Mouse (Mus musculus) heart, embryonic 11.5 days (tissue): ENCODE data around the gene Nphp3. TPM values are rescaled to one million over a fixed set of nuclear protein-coding genes. Genes with fewer than 3 reads are reported as not detected.

Experiments
- ATAC-seq: fragments of 200-750 bp; cut with Nextera tagmentation; replicated peaks from 2 replicates; pipeline ENCODE4 v1.8.0; 2017; ENCODE audit warnings: moderate library complexity; ENCODE audit not compliant: insufficient number of reproducible peaks, low FRiP score, low TSS enrichment
- H3K27ac ChIP-seq: fragments of 300-500 bp; sonication (generic); 2 replicates; pipeline ENCODE4 v1.5.1; 2014; ENCODE audit warnings: mild to moderate bottlenecking, low read depth, low read length
- H3K27me3 ChIP-seq: fragments of 300-500 bp; sonication (generic); 2 replicates; pipeline ENCODE4 v1.6.1; 2014; ENCODE audit warnings: mild to moderate bottlenecking, low read length, mixed read lengths; ENCODE audit not compliant: control insufficient read depth, insufficient read depth
- H3K36me3 ChIP-seq: fragments of 300-500 bp; sonication (generic); 2 replicates; pipeline ENCODE4 v1.6.1; 2014; ENCODE audit warnings: mild to moderate bottlenecking, low read length, moderate library complexity, mixed read lengths; ENCODE audit not compliant: control insufficient read depth, insufficient read depth
- H3K4me1 ChIP-seq: fragments of 300-500 bp; sonication (generic); 2 replicates; pipeline ENCODE4 v1.6.1; 2014; ENCODE audit warnings: low read length; ENCODE audit not compliant: control insufficient read depth, insufficient read depth
- H3K4me2 ChIP-seq: fragments of 300-500 bp; sonication (generic); 2 replicates; pipeline ENCODE4 v1.6.1; 2014; ENCODE audit warnings: mild to moderate bottlenecking, moderate library complexity
- H3K4me3 ChIP-seq: fragments of 300-500 bp; sonication (generic); 2 replicates; pipeline ENCODE4 v1.5.1; 2014; ENCODE audit warnings: low read depth, low read length
- H3K9ac ChIP-seq: fragments of 300-500 bp; sonication (generic); 2 replicates; pipeline ENCODE4 v1.6.1; 2014; ENCODE audit warnings: mild to moderate bottlenecking, low read depth, low read length, moderate library complexity
- H3K9me3 ChIP-seq: fragments of 300-500 bp; sonication (generic); replicated peaks from 2 replicates; pipeline ENCODE4 v1.6.1; 2016; ENCODE audit warnings: low read length; ENCODE audit not compliant: control insufficient read depth
- WGBS: fragments of 180-500 bp; shearing (Covaris S2); extraction: QIAGEN DNeasy Blood & Tissue Kit; methylation state at CpG from one replicate; pipeline ENCODE4 v1.1.7; 2014; ENCODE audit not compliant: insufficient replicate concordance; 5-methylcytosine and 5-hydroxymethylcytosine counted together
- polyA plus RNA-seq: library from polyadenylated mRNA; unstranded; fragments of >200 nt; fragmentation: Nextera tagmentation; extraction: Ambion mirVana; gene quantifications from 2 replicates; pipeline ENCODE4 v1.2.1, GENCODE M21; 2014

The Nphp3 gene
- polyA plus RNA-seq, 1 experiment from 2014 or later, result 5.0 TPM

- H3K9ac ChIP-seq, result no peak overlapping the region
- peaks cover 3% of the 10 kb centered on the region; the same call in 1 of the 2 replicates for H3K9me3 ChIP-seq
- no peak overlapping the region for H3K4me2 ChIP-seq
- no peaks in the 10 kb centered on the region for H3K27me3 ChIP-seq
- 93% methylated on average over 8 of the region's 8 CpGs for WGBS
- H3K36me3 ChIP-seq, result peaks cover 20% of the 10 kb centered on the region
- no peak for ATAC-seq
- no peaks in the 10 kb centered on the region for H3K4me1 ChIP-seq
- no peak overlapping the region for H3K4me3 ChIP-seq
- H3K27ac ChIP-seq, result no peak overlapping the region
Measured at GRCm38 (mm10) chr9:104027186-104027585, 24.8 kb downstream of the Nphp3 start.

- no peak for ATAC-seq
- no peaks in the 10 kb centered on the region for H3K4me1 ChIP-seq
Measured at GRCm38 (mm10) chr9:104029861-104030260, 27.5 kb downstream of the Nphp3 start.

GRCm38 (mm10) chr9:104034231-104034630 is 31.9 kb downstream of the Nphp3 start:
- Histone ChIP-seq H3K9me3 (no peaks in the 10 kb centered on the region), H3K4me1 (peaks cover 6% of the 10 kb centered on the region; the same call in 1 of the 2 replicates), H3K27ac (no peak overlapping the region), H3K9ac (no peak overlapping the region), H3K4me2 (no peak overlapping the region), H3K27me3 (no peaks in the 10 kb centered on the region), H3K36me3 (peaks cover 4% of the 10 kb centered on the region), H3K4me3 (no peak overlapping the region)
- ATAC-seq, result no peak
- WGBS, result 72% methylated on average over 8 of the region's 8 CpGs

More at GRCm38 (mm10) chr9:104029861-104030260, 27.5 kb downstream of the Nphp3 start:
- H3K9ac ChIP-seq, result no peak overlapping the region
- H3K4me3 ChIP-seq, result no peak overlapping the region
- peaks cover 3% of the 10 kb centered on the region; the same call in 1 of the 2 replicates for H3K9me3 ChIP-seq
- H3K36me3 ChIP-seq, result peaks cover 20% of the 10 kb centered on the region
- no peak overlapping the region for H3K4me2 ChIP-seq
- H3K27me3 ChIP-seq, result no peaks in the 10 kb centered on the region
- no peak overlapping the region for H3K27ac ChIP-seq
- 89% methylated on average over 11 of the region's 11 CpGs for WGBS

- Histone ChIP-seq H3K4me2 (no peak overlapping the region), H3K27me3 (no peaks in the 10 kb centered on the region), H3K9me3 (no peaks in the 10 kb centered on the region), H3K4me1 (peaks cover 6% of the 10 kb centered on the region; the same call in 1 of the 2 replicates), H3K27ac (no peak overlapping the region), H3K4me3 (no peak overlapping the region), H3K36me3 (peaks cover 4% of the 10 kb centered on the region), H3K9ac (no peak overlapping the region)
- ATAC-seq, result no peak
- WGBS, result 75% methylated on average over 6 of the region's 6 CpGs
Measured at GRCm38 (mm10) chr9:104034718-104035117, 32.4 kb downstream of the Nphp3 start.

- no peak for ATAC-seq
- no peaks in the 10 kb centered on the region for H3K9me3 ChIP-seq
- WGBS, result 50% methylated on average over 24 of the region's 24 CpGs
- H3K4me1 ChIP-seq, result peaks cover 6% of the 10 kb centered on the region; the same call in 1 of the 2 replicates
- no peaks in the 10 kb centered on the region for H3K27me3 ChIP-seq
- no peak overlapping the region for H3K27ac ChIP-seq
- no peak overlapping the region for H3K4me2 ChIP-seq
- peaks cover 4% of the 10 kb centered on the region for H3K36me3 ChIP-seq
- H3K4me3 ChIP-seq, result no peak overlapping the region
- no peak overlapping the region for H3K9ac ChIP-seq
Measured at GRCm38 (mm10) chr9:104035261-104036015, 33.1 kb downstream of the Nphp3 start.

- no peak overlapping the region for H3K9ac ChIP-seq
- H3K4me2 ChIP-seq, result no peak overlapping the region
- H3K9me3 ChIP-seq, result no peaks in the 10 kb centered on the region
- no peak overlapping the region for H3K4me3 ChIP-seq
- WGBS, result 77% methylated on average over 13 of the region's 13 CpGs
- H3K36me3 ChIP-seq, result peaks cover 4% of the 10 kb centered on the region; the same call in 1 of the 2 replicates
- ATAC-seq, result no peak
- no peak overlapping the region for H3K27ac ChIP-seq
- no peaks in the 10 kb centered on the region for H3K27me3 ChIP-seq
- peaks cover 6% of the 10 kb centered on the region; the same call in 1 of the 2 replicates for H3K4me1 ChIP-seq
Measured at GRCm38 (mm10) chr9:104038266-104038665, 35.9 kb downstream of the Nphp3 start.

- no peak overlapping the region for H3K4me3 ChIP-seq
- no peak overlapping the region for H3K4me2 ChIP-seq
- H3K4me1 ChIP-seq, result peaks cover 6% of the 10 kb centered on the region; the same call in 1 of the 2 replicates
- 87% methylated on average over 21 of the region's 21 CpGs for WGBS
- no peaks in the 10 kb centered on the region for H3K27me3 ChIP-seq
- H3K9ac ChIP-seq, result no peak overlapping the region
- no peak for ATAC-seq
- H3K27ac ChIP-seq, result no peak overlapping the region
- peaks cover 4% of the 10 kb centered on the region; the same call in 1 of the 2 replicates for H3K36me3 ChIP-seq
- no peaks in the 10 kb centered on the region for H3K9me3 ChIP-seq
Measured at GRCm38 (mm10) chr9:104039031-104039695, 36.8 kb downstream of the Nphp3 start.

GRCm38 (mm10) chr9:104039742-104040141 is 37.4 kb downstream of the Nphp3 start:
- no peak for ATAC-seq
- H3K9ac ChIP-seq, result no peak overlapping the region
- H3K36me3 ChIP-seq, result peaks cover 4% of the 10 kb centered on the region; the same call in 1 of the 2 replicates
- H3K27me3 ChIP-seq, result no peaks in the 10 kb centered on the region
- 82% methylated on average over 4 of the region's 4 CpGs for WGBS
- H3K4me1 ChIP-seq, result peaks cover 6% of the 10 kb centered on the region; the same call in 1 of the 2 replicates
- H3K27ac ChIP-seq, result no peak overlapping the region
- no peak overlapping the region for H3K4me2 ChIP-seq
- H3K9me3 ChIP-seq, result no peaks in the 10 kb centered on the region
- no peak overlapping the region for H3K4me3 ChIP-seq
